Mouse (Mus musculus) left cerebral cortex, postnatal 36 days (tissue): ENCODE results near the gene Tfr2. TPM values are rescaled to one million over a fixed set of nuclear protein-coding genes. Genes with fewer than 3 reads are reported as not detected.
"Not testable (repeated sequence)": the region's sequence is repeated elsewhere in the genome, so short reads cannot be mapped to it uniquely, and the experiment has no call there.

Experiments used
- DNase-seq, 2 experiments: peaks; one replicate each; pipeline ENCODE4 v3.0.0; 2021 to 2022; ENCODE audit warnings: low spot score in 2 of 2, mixed read lengths in 1 of 2
- intact Hi-C: fragments of 180-260 bp; cut with DNase I; formaldehyde crosslinking; loops from one replicate; pipeline ENCODE4 v1.15.1; 2025
- total RNA-seq, 2 experiments: library from RNA; stranded (reverse); gene quantifications; 2 replicates each; pipeline ENCODE4 v1.2.3; 2021

Tfr2 gene
- total RNA-seq, 2 experiments from 2014 or later = 10.4 to 10.9 TPM

DNA sequence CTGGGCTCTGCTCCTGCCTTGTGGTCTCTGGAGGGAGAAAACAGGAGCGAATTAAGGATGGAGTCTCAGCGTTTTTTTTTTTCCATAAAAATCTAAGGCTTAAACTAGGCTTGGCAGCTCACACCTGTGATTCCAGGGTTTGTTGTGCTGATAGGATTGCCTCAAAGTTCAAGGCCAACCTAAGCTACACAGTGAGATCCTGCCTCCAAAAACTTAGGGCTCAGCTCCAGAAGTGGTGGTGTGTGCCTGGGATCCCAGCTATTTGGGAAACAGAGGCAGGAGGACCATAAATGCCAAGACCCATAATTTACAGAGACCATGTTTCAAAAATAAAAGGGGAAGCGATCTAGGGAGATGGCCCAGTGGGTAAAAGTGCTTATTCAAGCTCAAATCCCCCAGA is 39.7 kb downstream of the Tfr2 start:
- intact Hi-C loops = no loop called here
- DNase-seq = no peak

GRCm38 (mm10) chr5:137610056-137610455 is 40.4 kb downstream of the Tfr2 start:
- no peak for DNase-seq
- intact Hi-C loops = no loop called here

GRCm38 (mm10) chr5:137610548-137611244 is 41.1 kb downstream of the Tfr2 start:
- intact Hi-C loops = no loop called here

GRCm38 (mm10) chr5:137611245-137611602 is 41.6 kb downstream of the Tfr2 start:
- intact Hi-C loops = no loop called here
- no peak for DNase-seq

More at GRCm38 (mm10) chr5:137610548-137611244, 41.1 kb downstream of the Tfr2 start:
- no peak for DNase-seq

DNA sequence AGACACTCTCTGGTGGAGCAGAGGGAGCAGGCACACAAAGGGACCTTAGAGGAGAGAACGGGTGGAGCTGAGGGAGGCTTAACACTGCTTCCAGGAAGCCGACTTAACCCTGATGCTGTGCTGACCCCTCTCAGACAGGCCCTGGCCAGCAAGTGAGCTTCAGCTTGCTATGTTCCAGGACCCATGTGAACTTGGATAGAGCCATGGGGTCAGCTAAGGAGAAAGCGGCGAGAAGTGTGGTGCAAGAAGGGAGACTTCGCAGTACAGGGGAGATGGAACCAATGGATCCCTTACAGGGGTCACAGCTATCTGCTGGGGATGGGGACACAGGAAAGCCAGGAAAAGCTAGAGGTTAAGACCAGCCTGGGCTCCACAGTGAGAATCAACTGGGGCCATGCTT is 43.4 kb downstream of the Tfr2 start:
- intact Hi-C loops = no loop called here

GRCm38 (mm10) chr5:137613550-137613949 is 43.9 kb downstream of the Tfr2 start, which contains the start of gene Pcolce:
TSS of gene Pcolce (minus strand) at chr5:137613784.
- DNase-seq = no peak
- intact Hi-C loops = no loop called here

More for the DNA sequence above, 43.4 kb downstream of the Tfr2 start:
- DNase-seq = no peak

GRCm38 (mm10) chr5:137614921-137615320 is 45.3 kb downstream of the Tfr2 start:
- DNase-seq, intact Hi-C loops: not testable (repeated sequence)

GRCm38 (mm10) chr5:137615347-137615746 is 45.7 kb downstream of the Tfr2 start:
- intact Hi-C loops = no loop called here
- no peak for DNase-seq

GRCm38 (mm10) chr5:137623937-137624530 is 54.4 kb downstream of the Tfr2 start:
- no peak for DNase-seq
- intact Hi-C loops = no loop called here

- DNase-seq = no peak
Observed at GRCm38 (mm10) chr5:137627991-137628390, 58.4 kb downstream of the Tfr2 start.

DNA sequence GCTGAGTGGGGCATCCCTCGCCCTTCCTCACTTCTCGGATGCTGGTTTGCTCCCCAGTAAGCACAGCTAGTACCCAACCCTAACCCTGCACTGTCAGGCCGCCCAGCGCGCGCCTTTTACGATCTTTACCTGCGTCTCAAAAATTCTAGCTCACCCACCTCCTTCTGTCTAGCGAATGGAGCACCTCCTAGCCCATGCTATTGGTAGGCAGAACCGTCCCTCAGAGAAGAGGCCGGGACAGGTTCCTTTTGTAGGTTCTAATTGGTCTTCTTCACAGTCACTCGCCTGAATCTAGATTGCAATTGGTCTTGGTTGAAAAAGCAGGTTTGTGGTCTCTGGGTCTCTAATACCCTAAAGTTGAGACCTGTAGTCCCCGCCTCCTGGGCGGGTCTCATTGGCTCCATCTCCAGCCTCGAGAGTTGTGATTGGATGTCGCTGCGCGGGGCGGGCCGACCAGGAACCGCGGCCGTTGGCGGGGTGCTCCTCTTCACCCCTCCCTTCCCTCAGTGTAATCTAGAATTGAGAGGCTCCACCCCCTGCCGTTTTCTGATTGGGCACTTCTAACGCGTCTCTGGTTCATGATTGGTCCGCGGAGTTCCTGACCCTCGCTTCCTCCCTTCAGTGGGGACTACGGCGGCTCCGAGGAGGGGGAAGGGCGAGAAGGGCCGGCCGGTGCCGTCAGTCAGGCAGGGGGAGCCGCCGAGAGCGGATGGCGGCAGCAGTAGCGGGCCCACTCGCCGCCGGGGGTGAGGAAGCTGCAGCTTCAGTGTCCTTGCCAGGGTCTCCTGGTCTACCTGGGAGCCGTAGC is 59.1 kb downstream of the Tfr2 start, which contains the start of the genes Fbxo24, Lrch4 and Gm20605:
Gene Fbxo24, minus strand, starts transcription at position 505 of the 808 bp plus-strand sequence.
Gene Lrch4, plus strand, starts transcription at position 624 of the 808 bp plus-strand sequence.
Gene Gm20605, plus strand, starts transcription at position 678 of the 808 bp plus-strand sequence.
- intact Hi-C loops = loop anchor here (5.0 kb wide), 1 partner anchor 41 kb away; no protein-coding TSS in a partner anchor
- peak; percentile 98 for DNase-seq

More at GRCm38 (mm10) chr5:137627991-137628390, 58.4 kb downstream of the Tfr2 start:
- intact Hi-C loops = loop anchor here (5.0 kb wide), 1 partner anchor 41 kb away; no protein-coding TSS in a partner anchor

DNA sequence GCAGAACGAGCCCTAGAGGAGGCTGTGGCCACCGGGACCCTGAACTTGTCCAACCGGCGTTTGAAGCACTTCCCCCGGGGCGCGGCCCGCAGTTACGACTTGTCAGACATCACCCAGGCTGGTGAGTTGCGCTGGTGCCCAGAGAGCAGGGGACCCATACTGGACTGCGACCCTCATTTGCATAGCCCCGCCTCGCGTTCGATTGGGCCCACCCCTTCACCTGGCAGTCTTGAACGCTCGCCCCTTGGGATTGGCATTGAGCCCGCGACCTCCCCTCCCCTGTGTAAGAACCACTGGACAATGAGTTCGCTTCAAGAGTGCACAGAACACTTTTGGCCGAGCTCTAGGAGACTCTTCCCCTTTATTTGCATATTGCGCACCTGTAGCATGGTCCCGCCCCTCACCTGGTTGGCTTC is 59.7 kb downstream of the Tfr2 start:
- DNase-seq = no peak

DNA sequence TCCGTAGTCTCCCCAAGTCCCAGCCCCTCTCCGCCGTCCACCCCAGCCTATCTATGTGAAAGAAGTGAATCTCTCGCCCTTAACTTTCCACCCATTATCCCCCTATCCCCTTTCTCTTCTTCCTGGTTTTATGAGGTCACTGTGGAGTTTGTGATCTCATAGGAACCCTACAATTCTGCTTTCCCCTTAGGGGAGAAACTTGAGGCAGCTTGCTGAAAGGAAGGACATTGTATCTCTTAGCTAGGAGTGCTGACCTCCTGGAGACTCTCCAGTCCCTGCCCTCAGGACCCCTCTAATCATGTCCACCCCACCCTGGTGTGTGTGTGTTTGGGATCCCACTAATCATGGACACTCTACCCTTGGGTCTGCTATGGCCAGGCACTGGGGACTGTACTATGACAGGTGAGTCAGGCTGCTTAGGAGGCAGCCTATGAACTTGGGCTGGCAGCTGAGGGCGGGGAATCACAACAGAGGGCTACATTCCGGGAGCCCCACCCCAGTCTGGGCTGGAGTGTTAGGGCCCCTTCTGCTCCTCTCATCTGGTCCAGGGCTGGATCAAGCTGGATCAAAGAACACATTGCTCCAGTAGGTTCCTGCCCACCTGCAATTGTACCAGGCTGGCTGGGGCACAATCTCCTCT is 60.4 kb downstream of the Tfr2 start:
- no peak for DNase-seq
- intact Hi-C loops = loop anchor here (5.0 kb wide), 1 partner anchor 43 kb away; no protein-coding TSS in a partner anchor

More for the DNA sequence above, 59.7 kb downstream of the Tfr2 start:
- intact Hi-C loops = loop anchor here (5.0 kb wide), 1 partner anchor 42 kb away; no protein-coding TSS in a partner anchor

DNA sequence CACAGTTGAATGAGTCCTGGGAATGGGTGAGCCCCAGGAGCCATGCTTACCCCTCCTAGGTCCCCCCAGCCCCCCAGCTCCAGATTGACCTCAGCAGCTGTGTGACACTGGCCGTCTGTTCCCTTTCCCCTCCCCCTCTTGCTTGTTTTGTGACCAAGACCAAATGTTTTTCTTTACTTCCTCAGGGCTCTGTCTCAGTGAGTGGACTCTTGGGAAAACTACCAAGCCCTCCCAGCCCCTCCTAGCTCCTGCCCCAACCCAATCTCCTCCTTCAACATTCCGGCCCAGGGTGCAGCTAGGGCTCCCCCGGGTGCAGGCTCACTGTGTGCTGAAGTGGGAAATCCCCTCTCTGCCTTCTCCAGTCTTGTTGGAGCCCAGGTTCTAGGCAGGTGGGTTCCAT is 61.0 kb downstream of the Tfr2 start:
- intact Hi-C loops = no loop called here

GRCm38 (mm10) chr5:137631171-137631570 is 61.5 kb downstream of the Tfr2 start:
- intact Hi-C loops = no loop called here
- peak in 1 of 2 experiments; percentile 46 for DNase-seq

More for the DNA sequence above, 61.0 kb downstream of the Tfr2 start:
- DNase-seq = no peak

DNA sequence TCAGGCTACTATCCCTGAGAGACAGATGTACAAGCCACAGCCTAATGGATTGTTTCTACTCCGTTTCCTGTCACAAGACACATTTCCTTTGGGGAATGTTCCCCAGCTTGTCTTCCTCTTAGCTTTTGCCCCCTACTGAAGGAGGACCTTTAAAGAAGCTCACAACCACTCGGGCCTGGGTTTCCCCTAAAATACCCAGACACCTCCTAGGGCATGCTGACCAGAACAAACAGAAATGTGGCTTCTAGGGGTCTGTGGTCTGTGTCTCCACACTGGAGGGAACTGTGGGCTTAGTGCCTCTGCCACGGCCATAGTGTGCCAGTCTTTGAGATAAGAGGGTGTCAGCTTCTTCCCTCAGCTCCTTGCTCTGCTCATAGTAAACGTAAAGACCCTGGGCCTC is 62.0 kb downstream of the Tfr2 start:
- intact Hi-C loops = no loop called here
- DNase-seq = no peak

GRCm38 (mm10) chr5:137633397-137634084 is 63.9 kb downstream of the Tfr2 start:
- intact Hi-C loops = no loop called here
- no peak for DNase-seq
